Mouse (Mus musculus): Measurements from ENCODE around the gene Ryk. TPM values are rescaled to one million over a fixed set of nuclear protein-coding genes. Genes with fewer than 3 reads are reported as not detected.
A peak's percentile ranks its signal among the peaks of the same experiment; 100 is the strongest.

Ryk gene
- polyA plus RNA-seq, 1 experiment from 2014 or later = 16.2 TPM

GRCm38 (mm10) chr9:102916076-102916475, 81.4 kb downstream of the Ryk start:
- 89% methylated on average over 7 of the region's 7 CpGs for WGBS
- no peak for DNase-seq (ENCODE audit: low spot score)
- Histone ChIP-seq H3K36me3 (ENCODE audit: control insufficient read depth, insufficient read depth, low read length) (no peaks in the 10 kb centered on the region), H3K27ac (ENCODE audit: low read depth, low read length) (no peak overlapping the region), H3K4me2 (no peak overlapping the region), H3K27me3 (replicated peaks; ENCODE audit: control insufficient read depth, insufficient read depth, low read length) (no peaks in the 10 kb centered on the region), H3K4me3 (ENCODE audit: low read depth, low read length) (no peak overlapping the region), H3K9ac (ENCODE audit: low read depth, low read length) (no peak overlapping the region), H3K4me1 (replicated peaks; ENCODE audit: control insufficient read depth, insufficient read depth, low read length) (no peaks in the 10 kb centered on the region), H3K9me3 (ENCODE audit: control insufficient read depth, low read length) (no peaks in the 10 kb centered on the region)
- ATAC-seq (replicated peaks; ENCODE audit: low FRiP score) = no peak

GRCm38 (mm10) chr9:102917532-102918129, 82.9 kb downstream of the Ryk start:
- Histone ChIP-seq H3K27ac (ENCODE audit: low read depth, low read length) (no peak overlapping the region), H3K4me1 (replicated peaks; ENCODE audit: control insufficient read depth, insufficient read depth, low read length) (no peaks in the 10 kb centered on the region), H3K36me3 (ENCODE audit: control insufficient read depth, insufficient read depth, low read length) (no peaks in the 10 kb centered on the region), H3K9me3 (ENCODE audit: control insufficient read depth, low read length) (no peaks in the 10 kb centered on the region), H3K9ac (ENCODE audit: low read depth, low read length) (no peak overlapping the region), H3K4me3 (ENCODE audit: low read depth, low read length) (no peak overlapping the region), H3K27me3 (replicated peaks; ENCODE audit: control insufficient read depth, insufficient read depth, low read length) (no peaks in the 10 kb centered on the region), H3K4me2 (no peak overlapping the region)
- 78% methylated on average over 8 of the region's 8 CpGs for WGBS
- ATAC-seq (replicated peaks; ENCODE audit: low FRiP score) (no peak), DNase-seq (ENCODE audit: low spot score) (no peak)

GRCm38 (mm10) chr9:102919486-102919885, 84.8 kb downstream of the Ryk start:
- no peak overlapping the region for H3K27ac ChIP-seq (ENCODE audit: low read depth, low read length)
- no peaks in the 10 kb centered on the region for H3K9me3 ChIP-seq (ENCODE audit: control insufficient read depth, low read length)
- peaks cover 1% of the 10 kb centered on the region; the same call in 1 of the 2 replicates for H3K4me1 ChIP-seq (replicated peaks; ENCODE audit: control insufficient read depth, insufficient read depth, low read length)
- H3K4me3 ChIP-seq (ENCODE audit: low read depth, low read length) = no peak overlapping the region
- no peaks in the 10 kb centered on the region for H3K27me3 ChIP-seq (replicated peaks; ENCODE audit: control insufficient read depth, insufficient read depth, low read length)
- no peak overlapping the region for H3K9ac ChIP-seq (ENCODE audit: low read depth, low read length)
- no peaks in the 10 kb centered on the region for H3K36me3 ChIP-seq (ENCODE audit: control insufficient read depth, insufficient read depth, low read length)
- DNase-seq (ENCODE audit: low spot score) (no peak), ATAC-seq (replicated peaks; ENCODE audit: low FRiP score) (no peak)
- 58% methylated on average over 5 of the region's 5 CpGs for WGBS
- H3K4me2 ChIP-seq = no peak overlapping the region

- H3K4me3 ChIP-seq (ENCODE audit: low read depth, low read length) = no peak overlapping the region
- H3K4me2 ChIP-seq = no peak overlapping the region
- DNase-seq (ENCODE audit: low spot score) = no peak
- peaks cover 7% of the 10 kb centered on the region; the same call in 1 of the 2 replicates for H3K4me1 ChIP-seq (replicated peaks; ENCODE audit: control insufficient read depth, insufficient read depth, low read length)
- no peak overlapping the region for H3K27ac ChIP-seq (ENCODE audit: low read depth, low read length)
- no peak overlapping the region for H3K9ac ChIP-seq (ENCODE audit: low read depth, low read length)
- no peak for ATAC-seq (replicated peaks; ENCODE audit: low FRiP score)
- H3K36me3 ChIP-seq (ENCODE audit: control insufficient read depth, insufficient read depth, low read length) = no peaks in the 10 kb centered on the region
- 84% methylated on average over 13 of the region's 13 CpGs for WGBS
- no peaks in the 10 kb centered on the region for H3K27me3 ChIP-seq (replicated peaks; ENCODE audit: control insufficient read depth, insufficient read depth, low read length)
- H3K9me3 ChIP-seq (ENCODE audit: control insufficient read depth, low read length) = no peaks in the 10 kb centered on the region
Observed at GRCm38 (mm10) chr9:102921791-102922190, 87.1 kb downstream of the Ryk start.

- ATAC-seq (replicated peaks; ENCODE audit: low FRiP score) (no peak), DNase-seq (ENCODE audit: low spot score) (no peak)
- Histone ChIP-seq H3K9ac (ENCODE audit: low read depth, low read length) (no peak overlapping the region), H3K27ac (ENCODE audit: low read depth, low read length) (no peak overlapping the region), H3K9me3 (ENCODE audit: control insufficient read depth, low read length) (no peaks in the 10 kb centered on the region), H3K4me3 (ENCODE audit: low read depth, low read length) (no peak overlapping the region), H3K27me3 (replicated peaks; ENCODE audit: control insufficient read depth, insufficient read depth, low read length) (no peaks in the 10 kb centered on the region), H3K4me1 (replicated peaks; ENCODE audit: control insufficient read depth, insufficient read depth, low read length) (peaks cover 7% of the 10 kb centered on the region; the same call in 1 of the 2 replicates), H3K36me3 (ENCODE audit: control insufficient read depth, insufficient read depth, low read length) (no peaks in the 10 kb centered on the region), H3K4me2 (no peak overlapping the region)
- WGBS = 92% methylated on average over 7 of the region's 7 CpGs
Observed at GRCm38 (mm10) chr9:102922866-102923434, 88.2 kb downstream of the Ryk start.

GRCm38 (mm10) chr9:102923836-102924235, 89.1 kb downstream of the Ryk start:
- WGBS = 77% methylated on average over 11 of the region's 11 CpGs
- no peak overlapping the region for H3K9ac ChIP-seq (ENCODE audit: low read depth, low read length)
- DNase-seq (ENCODE audit: low spot score) (no peak), ATAC-seq (replicated peaks; ENCODE audit: low FRiP score) (no peak)
- H3K36me3 ChIP-seq (ENCODE audit: control insufficient read depth, insufficient read depth, low read length) = no peaks in the 10 kb centered on the region
- H3K27me3 ChIP-seq (replicated peaks; ENCODE audit: control insufficient read depth, insufficient read depth, low read length) = no peaks in the 10 kb centered on the region
- no peak overlapping the region for H3K4me2 ChIP-seq
- H3K27ac ChIP-seq (ENCODE audit: low read depth, low read length) = no peak overlapping the region
- H3K4me3 ChIP-seq (ENCODE audit: low read depth, low read length) = no peak overlapping the region
- no peaks in the 10 kb centered on the region for H3K9me3 ChIP-seq (ENCODE audit: control insufficient read depth, low read length)
- peaks cover 7% of the 10 kb centered on the region; the same call in 1 of the 2 replicates for H3K4me1 ChIP-seq (replicated peaks; ENCODE audit: control insufficient read depth, insufficient read depth, low read length)

GRCm38 (mm10) chr9:102924627-102925316, 90.1 kb downstream of the Ryk start:
- H3K4me2 ChIP-seq = peak overlapping the region; percentile 33; the same call in 1 of the 2 replicates
- H3K27ac ChIP-seq (ENCODE audit: low read depth, low read length) = no peak overlapping the region
- no peak overlapping the region for H3K4me3 ChIP-seq (ENCODE audit: low read depth, low read length)
- DNase-seq (ENCODE audit: low spot score) (no peak), ATAC-seq (replicated peaks; ENCODE audit: low FRiP score) (peak; percentile 42; the same call in 1 of the 2 replicates)
- no peak overlapping the region for H3K9ac ChIP-seq (ENCODE audit: low read depth, low read length)
- no peaks in the 10 kb centered on the region for H3K9me3 ChIP-seq (ENCODE audit: control insufficient read depth, low read length)
- peaks cover 7% of the 10 kb centered on the region; the same call in 1 of the 2 replicates for H3K4me1 ChIP-seq (replicated peaks; ENCODE audit: control insufficient read depth, insufficient read depth, low read length)
- H3K36me3 ChIP-seq (ENCODE audit: control insufficient read depth, insufficient read depth, low read length) = no peaks in the 10 kb centered on the region
- 35% methylated on average over 15 of the region's 15 CpGs for WGBS
- no peaks in the 10 kb centered on the region for H3K27me3 ChIP-seq (replicated peaks; ENCODE audit: control insufficient read depth, insufficient read depth, low read length)

- no peak overlapping the region for H3K4me3 ChIP-seq (ENCODE audit: low read depth, low read length)
- 78% methylated on average over 3 of the region's 3 CpGs for WGBS
- ATAC-seq (replicated peaks; ENCODE audit: low FRiP score) = no peak
Observed at GRCm38 (mm10) chr9:102926137-102926536, 91.4 kb downstream of the Ryk start.

More at GRCm38 (mm10) chr9:102926137-102926536, 91.4 kb downstream of the Ryk start:
- H3K27ac ChIP-seq (ENCODE audit: low read depth, low read length) = no peak overlapping the region
- H3K36me3 ChIP-seq (ENCODE audit: control insufficient read depth, insufficient read depth, low read length) = no peaks in the 10 kb centered on the region
- no peaks in the 10 kb centered on the region for H3K9me3 ChIP-seq (ENCODE audit: control insufficient read depth, low read length)
- no peak overlapping the region for H3K4me2 ChIP-seq
- no peaks in the 10 kb centered on the region for H3K27me3 ChIP-seq (replicated peaks; ENCODE audit: control insufficient read depth, insufficient read depth, low read length)
- peaks cover 7% of the 10 kb centered on the region; the same call in 1 of the 2 replicates for H3K4me1 ChIP-seq (replicated peaks; ENCODE audit: control insufficient read depth, insufficient read depth, low read length)
- H3K9ac ChIP-seq (ENCODE audit: low read depth, low read length) = no peak overlapping the region
- DNase-seq (ENCODE audit: low spot score) = no peak
